Mouse (Mus musculus) intestine, embryonic 15.5 days (tissue): ENCODE data around the gene Orai2. TPM values are rescaled to one million over a fixed set of nuclear protein-coding genes. Genes with fewer than 3 reads are reported as not detected.

ENCODE experiments used
- ATAC-seq: fragments of 200-750 bp; cut with Nextera tagmentation; 2 replicates; pipeline ENCODE4 v1.8.0; 2017; ENCODE audit warnings: moderate TSS enrichment, moderate library complexity
- H3K27ac ChIP-seq: fragments of 300-500 bp; sonication (generic); 2 replicates; pipeline ENCODE4 v1.5.1; 2015; ENCODE audit warnings: mild to moderate bottlenecking, inconsistent platforms
- H3K27me3 ChIP-seq: fragments of 300-500 bp; sonication (generic); replicated peaks from 2 replicates; pipeline ENCODE4 v1.6.1; 2015; ENCODE audit warnings: inconsistent platforms
- H3K36me3 ChIP-seq: fragments of 300-500 bp; sonication (generic); 2 replicates; pipeline ENCODE4 v1.6.1; 2015; ENCODE audit warnings: inconsistent platforms
- H3K4me1 ChIP-seq: fragments of 300-500 bp; sonication (generic); replicated peaks from 2 replicates; pipeline ENCODE4 v1.6.1; 2015; ENCODE audit warnings: inconsistent platforms
- H3K4me2 ChIP-seq: fragments of 300-500 bp; sonication (generic); replicated peaks from 2 replicates; pipeline ENCODE4 v1.6.1; 2015; ENCODE audit warnings: mild to moderate bottlenecking, inconsistent platforms
- H3K4me3 ChIP-seq: fragments of 300-500 bp; sonication (generic); replicated peaks from 2 replicates; pipeline ENCODE4 v1.5.1; 2015; ENCODE audit warnings: inconsistent platforms
- H3K9ac ChIP-seq: fragments of 300-500 bp; sonication (generic); 2 replicates; pipeline ENCODE4 v1.6.1; 2015; ENCODE audit warnings: inconsistent platforms
- H3K9me3 ChIP-seq: fragments of 300-500 bp; sonication (generic); 2 replicates; pipeline ENCODE4 v1.6.1; 2016; ENCODE audit warnings: inconsistent platforms
- WGBS: fragments of 180-500 bp; shearing (Covaris S2); methylation state at CpG from one replicate; pipeline ENCODE4 v1.1.7; 2015; 5-methylcytosine and 5-hydroxymethylcytosine counted together
- polyA plus RNA-seq: library from polyadenylated mRNA; unstranded; fragments of >200 nt; fragmentation: Nextera tagmentation; extraction: Ambion mirVana; gene quantifications from 2 replicates; pipeline ENCODE4 v1.2.1, GENCODE M21; 2015

Gene Orai2
- polyA plus RNA-seq, 1 experiment from 2014 or later, result 6.7 TPM

DNA sequence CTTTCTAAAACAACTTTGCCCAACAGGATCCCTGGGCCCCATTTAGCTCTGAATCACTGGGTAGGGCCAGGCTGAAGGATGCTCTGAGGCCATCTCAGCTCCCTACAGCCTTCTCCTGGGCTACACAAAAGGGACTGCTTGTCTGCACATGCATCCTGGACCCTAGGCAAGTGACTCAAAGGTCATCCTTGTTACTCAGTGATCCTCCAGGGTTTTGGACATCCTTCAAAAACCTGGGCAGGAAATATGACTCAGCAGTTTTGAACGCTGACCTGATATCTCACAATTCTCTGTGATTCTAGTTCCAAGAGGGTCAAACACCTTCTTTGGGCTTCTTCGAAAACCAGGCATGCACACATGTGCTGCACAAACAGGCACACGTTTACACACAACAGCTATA lies 61.5 kb downstream of the Orai2 start:
- Histone ChIP-seq H3K27ac (no peak overlapping the region), H3K36me3 (0 out of 2 replicates have a peak, but pooled peaks cover 7% of the 10 kb centered on the region), H3K4me3 (no peak overlapping the region), H3K4me2 (no peak overlapping the region), H3K27me3 (no peaks in the 10 kb centered on the region), H3K4me1 (no peaks in the 10 kb centered on the region), H3K9ac (no peak overlapping the region), H3K9me3 (no peaks in the 10 kb centered on the region)
- no peak for ATAC-seq
- WGBS, result 74% methylated on average over 3 of the region's 3 CpGs

DNA sequence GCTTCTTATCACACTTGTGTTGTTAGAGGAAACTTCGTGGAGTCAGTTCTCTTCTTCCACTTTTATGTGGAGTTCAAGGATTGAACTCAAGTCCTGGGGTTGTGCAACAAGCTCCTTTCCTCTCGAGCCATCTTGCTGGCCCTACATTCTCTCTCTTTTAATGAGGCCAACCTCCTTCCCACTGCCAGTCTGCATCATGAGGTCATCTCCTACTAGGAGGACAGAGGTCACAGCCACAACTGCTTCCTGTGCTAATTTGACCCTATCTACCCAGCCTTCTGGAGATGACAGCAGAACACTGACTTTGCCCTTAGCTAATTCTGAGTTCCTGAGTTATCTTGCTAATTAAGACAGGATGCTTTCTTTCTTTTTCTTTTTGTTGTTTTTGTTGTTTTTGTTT lies 62.0 kb downstream of the Orai2 start:
- H3K36me3 ChIP-seq, result 0 out of 2 replicates have a peak, but pooled peaks cover 7% of the 10 kb centered on the region
- 61% methylated on average over 2 of the region's 2 CpGs for WGBS
- ATAC-seq, result no peak

DNA sequence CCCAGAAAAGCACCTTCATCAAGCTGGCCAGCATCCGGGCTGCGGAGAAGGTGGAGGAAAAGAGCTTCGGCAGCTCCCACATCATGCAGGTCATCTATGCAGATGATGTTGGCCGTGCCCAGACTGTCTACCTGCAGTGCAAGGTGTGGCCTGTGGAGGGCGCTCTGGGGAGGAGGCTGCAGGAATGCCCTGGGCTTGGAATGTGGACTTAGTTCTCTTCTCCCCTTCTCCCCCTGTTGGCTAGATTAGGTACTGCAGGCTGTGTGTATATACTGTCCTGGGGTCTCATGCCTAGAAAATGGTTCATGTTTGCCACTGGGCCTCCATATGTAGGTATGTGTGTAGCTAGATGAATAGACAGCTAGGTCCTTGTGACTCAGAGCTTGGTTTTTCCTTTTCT lies 66.0 kb downstream of the Orai2 start:
- no peak overlapping the region for H3K9ac ChIP-seq
- H3K4me3 ChIP-seq, result no peak overlapping the region
- ATAC-seq, result no peak
- 93% methylated on average over 5 of the region's 5 CpGs for WGBS
- H3K36me3 ChIP-seq, result 0 out of 2 replicates have a peak, but pooled peaks cover 7% of the 10 kb centered on the region
- no peaks in the 10 kb centered on the region for H3K27me3 ChIP-seq
- no peak overlapping the region for H3K4me2 ChIP-seq
- peaks cover 14% of the 10 kb centered on the region for H3K4me1 ChIP-seq
- no peak overlapping the region for H3K27ac ChIP-seq
- H3K9me3 ChIP-seq, result no peaks in the 10 kb centered on the region

More for the DNA sequence above, 62.0 kb downstream of the Orai2 start:
- Histone ChIP-seq H3K27me3 (no peaks in the 10 kb centered on the region), H3K4me1 (no peaks in the 10 kb centered on the region), H3K27ac (no peak overlapping the region), H3K4me3 (no peak overlapping the region), H3K9ac (no peak overlapping the region), H3K4me2 (no peak overlapping the region), H3K9me3 (no peaks in the 10 kb centered on the region)

DNA sequence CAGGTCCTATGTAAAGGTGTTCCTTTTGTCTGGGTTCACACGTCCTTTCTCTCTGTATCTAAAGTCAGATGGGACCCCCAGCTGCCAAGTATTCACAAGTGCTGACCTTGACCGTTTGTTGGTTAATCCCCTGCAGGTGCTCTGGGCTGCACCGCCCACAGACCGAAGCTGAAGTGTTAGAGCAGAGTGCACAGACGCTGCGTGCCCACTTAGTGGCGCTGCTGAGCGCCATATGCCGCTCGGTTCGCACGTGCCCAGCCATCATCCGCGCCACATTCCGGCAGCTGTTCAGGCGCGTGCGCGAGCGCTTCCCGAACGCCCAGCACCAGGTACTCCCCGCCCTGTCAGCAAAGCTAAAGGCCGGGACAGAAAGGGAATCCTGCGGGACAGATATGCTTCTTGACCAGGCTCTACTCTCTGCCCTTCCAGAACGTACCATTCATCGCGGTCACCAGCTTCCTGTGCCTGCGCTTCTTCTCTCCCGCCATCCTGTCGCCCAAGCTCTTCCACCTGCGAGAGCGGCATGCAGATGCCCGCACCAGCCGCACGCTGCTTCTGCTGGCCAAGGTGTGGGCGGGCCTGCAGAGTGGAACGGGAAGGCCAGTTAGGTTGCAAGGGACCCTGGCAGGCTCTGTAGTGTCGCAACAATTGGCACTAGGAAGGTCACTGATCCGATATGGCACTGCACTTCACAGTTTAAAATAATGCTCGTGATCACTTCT lies 68.3 kb downstream of the Orai2 start:
- WGBS, result 10% methylated on average over 41 of the region's 41 CpGs
- Histone ChIP-seq H3K27me3 (no peaks in the 10 kb centered on the region), H3K9me3 (no peaks in the 10 kb centered on the region), H3K36me3 (0 out of 2 replicates have a peak, but pooled peaks cover 7% of the 10 kb centered on the region), H3K27ac (no peak overlapping the region), H3K9ac (no peak overlapping the region; the same call in 1 of the 2 replicates), H3K4me2 (peak overlapping the region; percentile 71), H3K4me3 (peak overlapping the region; percentile 19), H3K4me1 (peaks cover 14% of the 10 kb centered on the region)
- peak; percentile 85 for ATAC-seq

DNA sequence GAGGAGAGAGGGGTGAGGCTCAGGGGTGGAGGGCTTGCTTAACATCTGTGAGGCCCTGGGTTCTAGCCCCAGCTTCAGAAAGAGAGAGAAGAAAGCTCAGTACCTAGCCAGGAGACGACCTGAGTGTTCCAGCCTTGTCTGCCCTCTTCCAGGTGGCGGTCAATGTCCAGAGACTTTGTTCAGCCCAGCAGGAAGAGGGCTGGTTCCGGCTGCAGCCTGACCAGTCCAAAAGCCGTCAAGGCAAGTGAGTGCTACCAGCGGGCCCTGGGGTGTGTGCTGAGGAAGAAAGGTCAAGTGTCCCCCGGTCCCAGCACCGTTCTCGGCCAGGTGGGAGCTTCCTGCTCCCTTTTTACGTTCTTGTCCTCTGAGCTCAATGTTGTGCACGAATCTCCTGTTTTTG lies 72.0 kb downstream of the Orai2 start:
- no peak overlapping the region for H3K4me3 ChIP-seq
- H3K4me1 ChIP-seq, result peaks cover 14% of the 10 kb centered on the region
- no peak overlapping the region for H3K9ac ChIP-seq
- H3K36me3 ChIP-seq, result no peaks in the 10 kb centered on the region
- H3K27me3 ChIP-seq, result no peaks in the 10 kb centered on the region
- no peaks in the 10 kb centered on the region for H3K9me3 ChIP-seq
- H3K4me2 ChIP-seq, result no peak overlapping the region
- ATAC-seq, result no peak
- no peak overlapping the region for H3K27ac ChIP-seq
- WGBS, result 84% methylated on average over 10 of the region's 10 CpGs

Other genes with a start within 250 kb of the Orai2 start
- 151 and 154 TPM in 2 replicates for gene Ywhag, start 236.1 kb downstream of the Orai2 start, polyA plus RNA-seq
- 2.5 and 2.9 TPM in 2 replicates for gene Ssc4d, start 196.2 kb downstream of the Orai2 start, polyA plus RNA-seq
- gene Zp3, start 190.6 kb downstream of the Orai2 start, polyA plus RNA-seq, result 0.80 and 1.5 TPM in 2 replicates
- 20.8 and 21.4 TPM in 2 replicates for gene Dtx2, start 175.9 kb downstream of the Orai2 start, polyA plus RNA-seq
- gene Upk3b, start 132.2 kb downstream of the Orai2 start, polyA plus RNA-seq, result 42.9 and 45.6 TPM in 2 replicates
- gene Upk3bl, start 116.2 kb downstream of the Orai2 start, polyA plus RNA-seq, result 1.4 and 1.9 TPM in 2 replicates
- 16.3 and 19.4 TPM in 2 replicates for gene Rasa4, start 86.8 kb downstream of the Orai2 start, polyA plus RNA-seq
- gene Polr2j, start 54.1 kb downstream of the Orai2 start, polyA plus RNA-seq, result 231 and 236 TPM in 2 replicates
- gene Lrwd1, start 34.6 kb downstream of the Orai2 start, polyA plus RNA-seq, result 24.5 and 25.3 TPM in 2 replicates
- 15.3 and 17.2 TPM in 2 replicates for gene Alkbh4, start 34.6 kb downstream of the Orai2 start, polyA plus RNA-seq
- gene Prkrip1, start 28.2 kb upstream of the Orai2 start, polyA plus RNA-seq, result 44.2 and 45.7 TPM in 2 replicates
- gene Sh2b2, start 75.8 kb upstream of the Orai2 start, polyA plus RNA-seq, result 2.8 and 3.1 TPM in 2 replicates